Mouse (Mus musculus) naive thymus-derived CD4-positive, alpha-beta T cell, adult 2 months (primary cell): ENCODE results near the gene Acpp.

Source experiments
- DNase-seq: peaks from one replicate; pipeline ENCODE4 v3.0.0-alpha.2; 2011; ENCODE audit warnings: low read depth

Acpp gene

GRCm38 (mm10) chr9:104251687-104252086 is 85.9 kb downstream of the Acpp start:
- no peak for DNase-seq

GRCm38 (mm10) chr9:104251111-104251510 is 86.4 kb downstream of the Acpp start:
- no peak for DNase-seq

- DNase-seq = no peak
These were observed 90.1 kb downstream of the Acpp start for GRCm38 (mm10) chr9:104247307-104247987.

- DNase-seq = peak; percentile 50
These were observed 93.6 kb downstream of the Acpp start for GRCm38 (mm10) chr9:104243799-104244466.

GRCm38 (mm10) chr9:104240146-104240545 is 97.4 kb downstream of the Acpp start:
- no peak for DNase-seq

GRCm38 (mm10) chr9:104239076-104239475 is 98.5 kb downstream of the Acpp start:
- DNase-seq = no peak
